Mouse (Mus musculus): ENCODE results near the gene Col11a2.
"Not testable (repeated sequence)": the region's sequence is repeated elsewhere in the genome, so short reads cannot be mapped to it uniquely, and the experiment has no call there.

The Col11a2 gene

DNA sequence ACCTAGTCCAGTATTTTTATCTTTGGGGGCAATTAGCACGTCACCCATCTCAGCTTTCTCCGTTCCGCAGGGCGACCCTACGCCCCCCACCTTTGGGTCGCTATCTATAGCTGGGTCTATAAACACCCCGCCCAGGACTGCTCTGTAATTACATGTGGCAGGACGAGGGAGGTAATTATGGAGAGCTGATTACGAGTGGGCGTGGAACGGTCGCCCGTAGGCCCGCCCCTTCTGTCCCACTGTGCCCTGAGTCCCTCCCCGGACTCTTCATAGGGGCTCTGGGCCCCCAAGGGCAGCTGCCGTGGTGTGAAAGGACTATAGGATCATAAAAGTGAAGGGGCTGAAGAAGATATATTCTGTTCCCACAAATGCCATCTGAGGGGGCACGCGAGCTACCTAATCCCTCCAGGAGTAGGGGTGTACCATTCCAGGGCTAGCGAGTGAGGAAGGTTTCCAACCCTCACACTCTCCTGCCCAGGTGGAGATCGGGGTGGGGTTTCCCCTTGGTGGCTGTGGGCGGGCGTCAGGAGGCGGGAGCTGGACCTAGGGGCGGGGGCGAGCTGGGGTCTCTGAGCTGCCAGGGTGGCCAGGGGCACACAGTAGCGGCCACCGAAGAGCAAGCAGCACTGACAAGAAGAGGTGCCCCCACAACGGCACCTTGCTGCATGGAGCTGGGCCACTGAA is at the start of gene Col11a2:
TSS of gene Col11a2 (plus strand) at position 560 of the 684 bp plus-strand sequence.
- DNase-seq (ENCODE audit: low spot score in 2 of 2) = no peak

DNA sequence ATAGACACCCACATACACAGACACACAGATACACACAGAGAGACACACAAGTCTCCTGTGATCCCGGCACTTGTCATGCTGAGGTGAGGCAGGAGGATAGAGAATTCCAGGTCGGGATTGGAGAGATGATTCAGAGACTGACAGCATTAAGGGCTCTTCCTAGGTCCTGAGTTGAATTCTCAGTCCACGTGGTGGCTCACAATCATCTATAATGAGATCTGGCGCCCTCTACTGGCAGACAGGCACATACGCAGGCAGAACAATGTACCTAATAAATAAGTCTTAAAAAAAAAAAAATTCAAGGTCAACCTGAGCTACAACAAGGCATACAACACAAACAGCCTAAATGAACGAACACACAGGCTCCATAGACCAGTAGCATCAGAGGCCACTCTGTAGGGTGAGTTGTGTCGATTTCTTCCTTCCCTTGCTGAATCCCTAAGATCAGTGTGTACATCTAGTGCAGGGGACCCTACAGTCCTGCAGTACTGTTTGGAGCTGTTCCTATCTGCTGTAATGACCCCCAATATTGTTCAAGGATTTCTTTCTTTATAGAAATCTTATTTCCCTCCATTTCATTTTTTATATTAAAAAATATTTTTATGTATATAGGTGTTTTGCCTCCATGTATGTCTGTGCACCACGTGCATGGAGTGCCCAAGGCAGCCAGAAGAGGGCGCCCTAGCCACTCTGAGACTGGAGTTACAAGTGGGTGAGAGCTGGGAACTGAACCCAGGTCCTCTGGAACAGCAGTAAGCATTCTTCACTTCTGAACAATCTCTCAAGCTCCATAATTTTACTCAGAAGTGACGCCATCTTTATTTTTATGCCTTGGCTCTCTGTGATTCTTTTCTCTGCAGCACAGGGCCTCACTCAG is 47.2 kb upstream of the Col11a2 start:
- peak; percentile 63 to 76 for DNase-seq (ENCODE audit: low spot score in 2 of 2)

DNA sequence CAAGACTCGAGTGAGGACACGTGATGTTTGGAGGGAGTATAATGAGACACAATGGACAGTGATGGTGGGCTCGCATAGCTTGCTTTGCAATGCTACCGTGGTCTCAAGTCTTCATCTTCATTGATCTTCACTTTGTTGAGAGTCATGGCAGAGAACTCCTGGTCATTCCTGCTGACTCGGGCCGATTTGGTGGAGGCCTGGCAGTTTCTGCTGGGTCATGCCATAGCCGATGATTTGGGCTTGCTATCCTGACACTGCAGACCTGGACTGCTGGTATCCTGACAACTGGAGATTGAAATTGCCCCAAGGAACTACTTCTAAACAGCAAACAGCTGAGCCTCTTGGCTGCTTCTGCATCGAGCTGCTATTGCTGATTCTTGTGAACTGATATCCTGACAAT is 44.3 kb upstream of the Col11a2 start:
- no peak for DNase-seq (ENCODE audit: low spot score in 2 of 2)

DNA sequence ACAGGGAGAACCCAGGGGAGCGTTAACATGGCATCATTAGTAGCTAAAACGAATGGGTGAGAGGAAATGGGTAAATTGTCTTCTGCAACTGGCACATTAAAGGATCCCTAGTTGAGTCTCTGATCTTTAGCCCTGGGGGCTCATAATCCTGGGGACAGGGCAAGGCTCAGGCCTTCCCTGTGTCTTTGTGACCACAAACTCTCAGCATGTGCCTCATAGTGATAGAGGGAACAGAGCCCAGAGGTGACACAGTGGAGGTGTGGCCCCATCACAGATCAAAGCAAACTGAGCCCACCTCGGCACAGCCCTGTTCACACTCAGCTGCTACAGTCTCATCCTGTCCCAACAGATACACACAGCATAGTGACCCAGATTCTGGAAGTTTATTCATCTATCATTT is 43.6 kb upstream of the Col11a2 start:
- DNase-seq (ENCODE audit: low spot score in 2 of 2) = peak in 1 of 2 experiments; percentile 37

DNA sequence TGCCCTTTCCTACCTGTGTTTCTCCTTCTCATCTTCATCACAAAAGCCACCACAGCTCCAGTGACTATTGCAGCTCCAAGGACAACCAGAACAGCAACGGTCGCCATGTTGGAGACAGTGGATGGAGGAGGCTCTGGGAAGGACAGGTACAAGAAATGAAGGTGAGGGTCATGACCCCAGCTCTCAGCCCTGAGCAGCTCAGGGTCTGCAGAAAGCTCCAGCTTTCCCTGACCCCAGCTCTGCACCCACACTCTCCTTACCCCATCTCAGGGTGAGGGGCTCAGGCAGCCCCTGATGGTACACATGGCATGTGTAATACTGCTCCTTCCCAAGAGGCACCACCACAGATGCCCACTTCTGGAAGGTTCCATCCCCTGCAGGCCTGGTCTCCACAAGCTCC is 42.2 kb upstream of the Col11a2 start:
- DNase-seq (ENCODE audit: low spot score in 2 of 2) = not testable (repeated sequence)

DNA sequence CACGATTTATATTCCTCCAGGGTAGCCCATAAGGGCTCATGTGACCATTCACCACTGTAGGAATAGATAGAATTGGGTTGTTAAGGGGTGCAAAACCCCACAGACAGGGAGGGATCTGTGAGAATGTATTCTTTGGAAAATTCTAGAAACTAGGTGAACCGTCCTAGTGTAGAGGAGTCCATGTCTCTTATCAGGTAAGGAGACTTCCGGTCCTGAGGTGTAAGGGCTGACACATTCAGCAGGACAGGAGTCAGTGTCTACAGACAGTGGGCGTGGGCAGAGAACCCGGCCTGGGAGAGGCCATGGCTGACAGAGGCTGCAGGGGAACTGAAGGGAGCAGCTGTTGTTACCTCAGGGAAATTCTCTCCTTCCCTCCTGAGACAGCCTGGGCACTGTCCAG is 40.5 kb upstream of the Col11a2 start:
- peak; percentile 47 to 56 for DNase-seq (ENCODE audit: low spot score in 2 of 2)

DNA sequence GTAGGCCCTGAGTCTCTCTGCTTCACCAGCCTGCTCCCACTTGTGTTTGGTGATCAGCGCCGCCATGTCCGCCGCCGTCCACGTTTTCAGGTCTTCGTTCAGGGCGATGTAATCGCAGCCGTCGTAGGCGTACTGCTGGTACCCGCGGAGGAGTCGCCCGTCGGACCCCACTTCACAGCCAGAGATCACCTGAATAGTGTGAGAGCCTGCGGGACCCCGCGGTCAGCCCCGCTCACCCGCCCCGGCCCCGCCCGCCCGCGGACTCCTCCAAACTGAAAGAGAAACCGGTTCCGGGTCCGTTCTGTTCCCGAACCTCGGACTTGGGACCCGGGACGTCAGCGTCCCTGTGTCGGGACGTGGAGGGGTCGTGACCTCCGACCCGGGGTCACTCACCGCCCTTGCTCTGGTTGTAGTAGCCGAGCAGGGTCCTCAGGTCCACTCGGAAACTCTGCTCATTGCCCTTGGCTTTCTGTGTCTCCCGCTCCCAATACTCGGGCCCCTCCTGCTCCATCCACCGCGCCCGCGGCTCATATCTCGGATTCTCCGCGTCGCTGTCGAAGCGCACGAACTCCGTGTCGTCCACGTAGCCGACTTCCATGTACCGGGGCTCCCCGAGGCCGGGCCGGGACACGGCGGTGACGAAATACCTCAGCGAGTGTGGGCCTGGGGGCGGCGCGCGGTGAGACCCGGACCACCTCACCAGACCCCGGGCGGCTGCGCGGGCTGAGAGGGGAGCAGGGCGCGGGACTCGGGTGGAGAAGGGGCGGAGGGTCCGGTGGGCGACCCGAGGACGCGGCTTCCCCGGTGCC is 39.7 kb upstream of the Col11a2 start:
- DNase-seq (ENCODE audit: low spot score in 2 of 2) = no peak

DNA sequence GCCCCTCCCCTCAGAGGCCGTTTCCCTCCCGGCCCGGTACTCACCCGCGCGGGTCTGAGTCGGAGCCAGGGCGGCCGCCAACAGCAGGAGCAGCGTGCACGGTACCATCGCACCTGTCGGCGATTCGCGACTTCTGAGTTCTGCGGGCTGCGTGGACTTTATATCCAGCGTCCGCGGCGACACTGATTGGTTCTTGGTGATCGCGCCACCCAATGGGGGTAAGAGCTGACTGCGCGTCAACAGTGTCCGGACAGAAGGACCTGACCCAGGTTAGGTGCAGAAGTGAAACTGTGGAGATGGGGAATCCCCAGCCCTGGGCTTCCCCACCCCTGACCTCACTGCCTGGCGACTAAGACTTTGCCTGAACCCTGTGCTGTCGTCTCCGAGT is 39.1 kb upstream of the Col11a2 start, which contains the start of gene H2-K1:
TSS of gene H2-K1 (minus strand) at position 198 of the 388 bp plus-strand sequence.
- DNase-seq (ENCODE audit: low spot score in 2 of 2) = peak; percentile 98 to 99

DNA sequence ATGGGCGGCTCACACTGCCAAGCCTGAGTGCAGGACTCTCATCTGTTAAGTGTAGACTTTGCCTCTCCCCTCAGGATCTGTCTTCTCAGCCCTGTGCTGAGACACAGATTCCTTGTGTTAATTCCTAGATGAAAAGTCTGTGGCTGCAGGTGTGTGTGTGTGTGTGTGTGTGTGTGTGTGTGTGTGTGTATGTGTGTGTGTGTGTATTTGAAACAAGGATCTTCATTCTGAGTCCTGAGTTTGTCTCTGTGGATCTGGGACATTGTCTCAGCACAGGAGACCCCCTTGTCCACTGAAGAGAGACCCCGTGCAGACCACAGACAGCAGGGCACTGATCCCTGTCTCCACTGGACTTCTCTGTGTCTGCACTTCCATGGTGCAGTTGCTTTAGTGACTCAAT is 38.4 kb upstream of the Col11a2 start:
- not testable (repeated sequence) for DNase-seq (ENCODE audit: low spot score in 2 of 2)

DNA sequence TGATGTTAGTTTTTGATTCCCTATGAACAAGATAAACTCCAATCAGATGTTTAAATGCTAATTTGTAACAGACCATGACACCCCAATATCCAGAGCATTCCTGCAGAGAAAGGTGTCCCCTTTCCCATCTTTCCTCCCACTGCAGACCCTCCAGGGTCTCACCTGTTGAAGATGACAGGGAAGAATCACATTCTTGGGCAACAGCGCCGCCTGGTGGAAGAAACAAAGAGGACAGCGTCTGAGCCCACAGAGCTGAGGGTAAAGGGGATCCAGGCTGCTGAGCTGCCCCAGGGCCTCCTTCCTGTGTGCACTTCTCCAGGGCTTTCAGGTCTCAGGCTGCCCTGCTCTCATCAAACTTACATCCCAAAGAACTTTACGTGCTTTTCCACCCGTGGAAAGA is 35.8 kb upstream of the Col11a2 start:
- DNase-seq (ENCODE audit: low spot score in 2 of 2) = peak in 1 of 2 experiments; percentile 63

DNA sequence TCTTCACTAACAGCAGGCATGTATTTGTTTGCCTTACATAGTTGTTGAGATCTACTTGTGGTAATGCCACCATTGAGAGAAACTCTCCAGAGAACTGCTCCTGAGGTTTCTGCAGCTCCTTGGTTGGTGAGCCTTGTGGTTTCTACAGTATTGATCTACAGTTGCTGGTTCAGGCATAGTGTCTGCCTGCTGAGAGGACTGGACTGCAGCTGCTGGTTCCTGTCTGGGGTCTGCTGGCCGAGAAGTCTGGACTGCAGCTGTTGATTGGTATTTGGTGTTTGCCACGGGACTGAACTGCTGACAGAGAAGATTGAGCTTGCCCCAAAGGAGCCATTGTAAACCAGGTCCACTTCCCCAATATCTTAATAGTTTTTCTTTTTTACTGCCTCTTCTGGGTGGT is 32.7 kb upstream of the Col11a2 start:
- DNase-seq (ENCODE audit: low spot score in 2 of 2) = no peak

DNA sequence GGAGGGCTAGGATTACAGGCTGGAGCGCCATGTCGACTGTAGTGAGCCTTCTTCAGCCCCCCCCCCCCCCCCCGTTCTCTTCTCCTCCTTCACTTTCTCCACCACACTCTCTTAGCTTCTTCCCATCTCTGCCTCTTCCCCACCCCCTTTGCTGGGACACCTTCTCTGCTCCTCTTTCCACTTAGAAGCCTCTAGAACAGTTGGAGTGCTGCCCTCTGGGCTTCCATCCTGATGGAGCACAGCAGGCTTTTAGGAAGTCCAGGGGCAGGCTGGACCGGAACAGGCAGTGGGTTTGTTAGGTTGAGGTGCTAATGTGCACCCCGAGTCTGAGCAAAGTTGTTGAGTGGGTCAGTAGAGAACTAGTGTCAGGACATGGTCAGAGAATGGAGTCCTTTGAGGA is 29.1 kb upstream of the Col11a2 start:
- no peak for DNase-seq (ENCODE audit: low spot score in 2 of 2)

DNA sequence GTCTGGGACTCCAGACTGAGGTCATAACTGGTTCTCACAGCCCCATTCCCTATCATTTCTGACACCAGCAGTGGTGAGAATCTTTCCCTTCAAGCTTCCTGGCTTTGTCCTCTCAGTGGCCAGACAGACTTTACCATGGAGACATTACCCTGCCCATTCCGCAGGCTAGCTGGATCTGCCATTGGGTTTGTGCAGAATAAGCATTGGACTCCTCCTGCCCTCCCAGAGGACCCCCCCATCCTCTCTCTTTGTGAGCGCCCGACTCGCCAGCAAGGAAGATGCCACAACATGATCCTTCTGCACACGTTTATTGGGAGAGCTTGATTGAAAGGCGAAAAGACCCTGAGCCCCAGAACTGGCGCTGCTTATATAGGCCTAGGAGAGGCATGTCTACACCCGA is 25.8 kb upstream of the Col11a2 start:
- no peak for DNase-seq (ENCODE audit: low spot score in 2 of 2)

DNA sequence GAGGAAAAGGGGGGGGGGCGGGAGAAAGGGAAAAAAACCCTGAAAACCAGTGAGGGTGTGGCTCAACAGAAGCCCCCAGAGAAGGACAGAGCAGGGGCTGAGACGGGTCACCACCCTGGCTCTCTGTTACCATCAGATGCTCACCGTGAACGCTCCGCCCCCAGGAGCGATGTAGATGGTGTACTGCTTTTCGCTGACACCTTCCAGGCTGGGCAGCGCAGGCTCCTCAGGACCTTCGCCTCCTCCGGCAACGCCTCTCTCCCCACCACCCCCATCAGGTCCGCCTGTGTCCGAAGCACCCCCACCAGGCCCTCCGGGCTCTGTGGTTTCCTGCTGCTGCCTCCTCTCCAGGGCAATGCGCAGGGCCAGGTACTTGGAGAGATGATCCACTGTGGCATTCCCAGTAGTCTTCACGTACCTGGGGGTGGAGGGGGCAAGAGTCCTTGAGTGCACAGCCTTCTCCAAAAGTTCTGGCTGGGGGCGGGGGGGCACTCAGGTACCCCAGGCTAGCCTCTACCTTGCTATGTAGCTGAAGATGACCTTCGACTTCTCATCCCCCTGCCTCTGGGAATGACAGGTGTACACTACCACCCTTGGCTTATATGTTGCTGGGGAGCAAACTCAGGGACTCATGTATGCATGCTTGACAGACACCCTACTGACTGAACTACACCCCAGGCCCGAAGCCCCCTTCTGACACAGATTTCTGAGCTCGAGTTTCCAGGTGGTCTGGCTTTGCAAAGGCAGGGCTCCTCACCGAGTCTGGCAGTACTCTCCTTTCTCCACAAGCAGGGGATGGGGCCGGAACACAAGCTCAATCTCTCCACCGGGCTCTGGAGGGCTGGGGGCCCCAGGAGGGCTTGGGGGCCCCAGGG is 17.5 kb upstream of the Col11a2 start:
- DNase-seq (ENCODE audit: low spot score in 2 of 2) = no peak

DNA sequence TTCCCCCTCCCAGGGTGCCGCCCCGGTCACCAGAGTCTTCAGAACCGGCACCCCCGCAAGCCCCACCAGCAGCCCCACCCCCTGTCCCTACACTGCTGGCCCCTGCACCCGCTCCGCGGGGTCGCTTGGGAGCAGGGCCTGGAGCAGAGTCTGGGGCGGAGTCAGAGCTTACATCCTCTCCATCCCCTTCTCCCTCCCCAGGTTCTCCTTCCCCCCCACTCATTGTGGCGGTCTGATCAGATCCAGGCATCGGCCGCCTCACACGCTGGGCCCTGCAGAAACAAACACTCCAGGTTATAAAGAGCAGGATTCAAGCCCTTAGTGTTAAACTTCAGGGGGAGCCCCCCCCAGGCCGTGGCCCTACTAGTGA is 16.8 kb upstream of the Col11a2 start:
- no peak for DNase-seq (ENCODE audit: low spot score in 2 of 2)

DNA sequence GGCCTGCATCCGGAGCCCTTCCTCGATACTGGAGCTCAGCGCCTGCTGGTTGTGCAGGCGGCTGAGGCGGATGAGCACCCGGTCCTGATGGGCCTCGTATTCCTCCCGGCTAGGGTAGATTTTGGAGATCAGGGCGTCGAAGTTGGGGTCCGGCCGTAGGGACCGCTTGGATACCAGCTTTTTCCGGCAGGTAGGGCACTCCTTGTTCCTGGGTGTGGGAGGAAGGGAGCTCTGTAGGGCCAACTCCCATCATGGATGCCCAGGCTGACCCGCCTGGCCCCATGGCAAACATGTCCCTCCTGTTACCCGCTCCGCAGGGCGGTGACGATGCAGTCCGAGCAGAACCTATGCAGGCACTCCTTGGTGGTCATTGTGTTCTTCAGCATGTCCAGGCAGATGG is 16.2 kb upstream of the Col11a2 start:
- no peak for DNase-seq (ENCODE audit: low spot score in 2 of 2)

DNA sequence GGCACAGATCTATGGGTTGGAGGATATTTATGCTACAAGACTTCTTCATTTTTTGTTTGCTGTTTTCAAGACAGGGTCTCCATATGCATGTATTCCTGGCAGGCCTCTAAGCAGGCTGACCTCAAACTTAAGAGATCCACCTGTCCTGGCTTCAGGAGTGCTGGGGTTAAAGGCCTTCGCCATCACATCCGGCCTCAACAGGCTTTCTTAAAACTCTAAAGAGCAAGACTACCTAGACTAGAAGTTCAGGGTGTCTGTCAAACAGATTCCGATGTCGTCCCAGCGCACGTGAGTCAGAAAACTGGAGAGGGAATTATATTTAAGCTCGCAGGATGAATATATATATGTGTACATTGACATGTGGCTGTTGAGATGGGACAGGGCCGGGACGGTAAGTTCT is 15.6 kb upstream of the Col11a2 start:
- no peak for DNase-seq (ENCODE audit: low spot score in 2 of 2)

DNA sequence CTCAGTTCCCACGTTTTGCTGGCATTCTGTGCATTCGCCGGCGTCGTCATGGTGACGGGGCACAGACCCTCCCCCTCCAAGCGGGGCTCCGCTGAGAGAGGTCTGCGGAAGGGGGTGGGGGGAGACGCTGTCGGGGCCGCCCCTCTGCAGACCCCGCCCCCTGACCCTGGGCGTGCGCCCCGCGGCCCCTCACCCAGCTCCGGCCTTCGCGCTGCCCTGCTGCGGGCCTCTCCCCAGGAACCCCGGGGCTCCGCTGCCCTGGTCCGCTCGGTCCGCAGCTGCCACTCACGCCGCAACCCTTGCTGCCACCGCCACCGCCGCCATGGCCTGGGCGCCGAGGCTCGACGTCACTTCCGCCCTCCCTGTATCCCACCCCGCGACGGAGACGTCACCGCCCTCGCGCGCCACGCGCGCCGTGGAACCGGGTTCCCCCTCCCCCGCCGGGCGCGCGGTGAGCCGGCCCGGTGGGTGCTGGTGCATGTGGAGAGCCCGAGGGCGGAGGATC is 14.9 kb upstream of the Col11a2 start, which contains the start of gene Ring1:
TSS of gene Ring1 (minus strand) at position 364 of the 505 bp plus-strand sequence.
- DNase-seq (ENCODE audit: low spot score in 2 of 2) = peak; percentile 78 to 83

DNA sequence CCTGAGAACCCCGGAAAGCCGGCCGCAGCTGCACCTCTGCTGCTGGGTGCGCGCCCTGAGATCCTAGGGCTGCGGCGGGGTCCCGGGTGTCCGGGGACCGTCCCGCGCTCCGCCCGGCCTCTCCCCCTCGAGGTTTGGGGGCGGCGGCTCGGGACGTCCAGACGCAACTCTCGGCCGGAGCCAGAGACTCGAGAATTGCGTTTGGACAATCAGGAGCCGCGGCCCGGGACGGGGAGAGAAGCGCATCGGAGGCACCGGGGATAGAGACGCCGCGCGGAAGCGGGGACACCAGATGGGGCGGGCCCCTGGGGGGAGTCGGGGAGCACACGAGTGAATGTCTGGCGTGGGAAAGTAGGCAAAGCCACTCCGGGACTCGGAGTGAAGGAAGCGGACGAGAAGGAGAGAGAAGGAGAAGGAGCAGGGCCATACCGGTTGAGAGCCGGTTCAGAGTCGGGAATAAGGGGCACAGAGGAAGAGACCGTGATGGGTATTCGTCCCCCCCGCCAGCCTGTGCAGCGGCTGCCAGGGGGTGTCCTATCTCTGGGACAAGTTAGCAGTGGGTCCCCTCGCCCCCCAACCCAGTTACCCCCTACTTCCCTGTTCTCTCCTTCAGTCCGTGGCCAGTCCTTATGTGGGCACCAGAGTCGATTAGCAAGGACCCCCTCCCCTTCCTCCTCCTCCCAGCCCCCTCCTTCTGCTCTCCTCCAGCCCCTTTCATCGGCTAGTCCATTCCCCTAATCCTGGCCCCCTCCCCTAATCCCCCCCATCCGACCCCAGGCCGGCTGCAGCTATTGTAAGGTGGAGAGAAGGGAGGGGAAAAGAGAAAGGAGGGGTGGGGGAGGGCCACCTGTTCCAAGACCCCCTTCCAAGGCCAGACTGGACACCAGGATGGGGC is 14.1 kb upstream of the Col11a2 start:
- DNase-seq (ENCODE audit: low spot score in 2 of 2) = no peak

DNA sequence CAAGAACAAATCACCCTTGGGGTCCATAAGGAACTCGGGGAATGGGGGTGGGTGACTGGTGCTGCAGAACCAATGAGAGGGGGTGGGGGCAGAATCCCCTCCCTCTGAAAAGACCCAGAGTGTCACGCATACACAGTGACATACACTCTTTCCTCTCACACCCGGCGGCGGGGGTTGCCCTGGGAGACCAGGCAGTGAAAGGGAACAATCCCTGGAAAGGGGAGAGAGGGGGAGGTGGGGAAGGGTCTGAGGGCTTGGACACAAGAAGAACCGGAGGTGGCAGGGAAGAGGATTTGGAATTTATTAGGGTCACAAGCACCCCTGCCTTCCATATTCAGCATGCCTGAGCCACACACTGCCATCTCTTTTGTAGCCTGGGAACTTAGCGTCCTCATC is 13.5 kb upstream of the Col11a2 start:
- no peak for DNase-seq (ENCODE audit: low spot score in 2 of 2)

Measured in natural killer cell, adult 2 months (primary cell).